Mouse (Mus musculus): ENCODE results near the gene Klf3. TPM values are rescaled to one million over a fixed set of nuclear protein-coding genes. Genes with fewer than 3 reads are reported as not detected.

Gene Klf3
- polyA plus RNA-seq, 2 experiments = 34.2 to 69.8 TPM

GRCm38 (mm10) chr5:64866331-64867050 is 63.3 kb downstream of the Klf3 start:
- no peaks in the 10 kb centered on the region for H3K9me3 ChIP-seq (ENCODE audit: control insufficient read depth, low read length)
- TF ChIP-seq EP300 (IDR thresholded peaks at IDR 0.05; ENCODE audit: low read depth) = no peak
- peak; percentile 68 for TF ChIP-seq CTCF (IDR thresholded peaks at IDR 0.05; ENCODE audit: low read depth)

GRCm38 (mm10) chr5:64867124-64867523 is 63.9 kb downstream of the Klf3 start:
- ATAC-seq (ENCODE audit: insufficient read depth) = no peak
- no peak overlapping the region for H3K4me3 ChIP-seq (ENCODE audit: insufficient read depth in 1 of 2, low read depth in 2 of 2, low read length in 2 of 2)
- no peak overlapping the region for H3K27ac ChIP-seq
- no peaks in the 10 kb centered on the region for H3K27me3 ChIP-seq (ENCODE audit: control insufficient read depth, insufficient read depth, low read length)
- H3K9me3 ChIP-seq (ENCODE audit: control insufficient read depth, low read length) = no peaks in the 10 kb centered on the region
- TF ChIP-seq CTCF (IDR thresholded peaks at IDR 0.05; ENCODE audit: low read depth) (no peak), EP300 (IDR thresholded peaks at IDR 0.05; ENCODE audit: low read depth) (no peak)
- 44% methylated on average over 9 of the region's 9 CpGs for WGBS (ENCODE audit: insufficient replicate concordance)
- no peaks in the 10 kb centered on the region for H3K36me3 ChIP-seq (replicated peaks; ENCODE audit: control insufficient read depth, insufficient read depth, low read depth)
- H3K4me1 ChIP-seq (replicated peaks; ENCODE audit: control insufficient read depth in 2 of 2, insufficient read depth in 2 of 2, low read length in 1 of 2) = peaks cover 10 to 25% of the 10 kb centered on the region in 2 experiments
- H3K9ac ChIP-seq (replicated peaks) = no peak overlapping the region
- no peak overlapping the region for H3K4me2 ChIP-seq (ENCODE audit: low read depth)
- DNase-seq (ENCODE audit: low read depth in 3 of 3, low spot score in 3 of 3) = no peak

More at GRCm38 (mm10) chr5:64866331-64867050, 63.3 kb downstream of the Klf3 start:
- DNase-seq (ENCODE audit: low read depth in 3 of 3, low spot score in 3 of 3) = peak in 1 of 3 experiments; percentile 53
- H3K27ac ChIP-seq = no peak overlapping the region
- H3K4me2 ChIP-seq (ENCODE audit: low read depth) = no peak overlapping the region
- no peak for ATAC-seq (ENCODE audit: insufficient read depth)
- no peak overlapping the region for H3K9ac ChIP-seq (replicated peaks)
- H3K4me1 ChIP-seq (replicated peaks; ENCODE audit: control insufficient read depth in 2 of 2, insufficient read depth in 2 of 2, low read length in 1 of 2) = peaks cover 16 to 32% of the 10 kb centered on the region in 2 experiments
- WGBS (ENCODE audit: insufficient replicate concordance) = 45% methylated on average over 5 of the region's 5 CpGs
- H3K36me3 ChIP-seq (replicated peaks; ENCODE audit: control insufficient read depth, insufficient read depth, low read depth) = no peaks in the 10 kb centered on the region
- no peaks in the 10 kb centered on the region for H3K27me3 ChIP-seq (ENCODE audit: control insufficient read depth, insufficient read depth, low read length)
- no peak overlapping the region for H3K4me3 ChIP-seq (ENCODE audit: insufficient read depth in 1 of 2, low read depth in 2 of 2, low read length in 2 of 2)

GRCm38 (mm10) chr5:64867551-64867950 is 64.4 kb downstream of the Klf3 start:
- Histone ChIP-seq H3K4me3 (ENCODE audit: insufficient read depth in 1 of 2, low read depth in 2 of 2, low read length in 2 of 2) (no peak overlapping the region), H3K9me3 (ENCODE audit: control insufficient read depth, low read length) (no peaks in the 10 kb centered on the region), H3K4me1 (replicated peaks; ENCODE audit: control insufficient read depth in 2 of 2, insufficient read depth in 2 of 2, low read length in 1 of 2) (peaks cover 9 to 21% of the 10 kb centered on the region in 2 experiments), H3K36me3 (replicated peaks; ENCODE audit: control insufficient read depth, insufficient read depth, low read depth) (no peaks in the 10 kb centered on the region), H3K27ac (no peak overlapping the region), H3K27me3 (ENCODE audit: control insufficient read depth, insufficient read depth, low read length) (no peaks in the 10 kb centered on the region), H3K4me2 (ENCODE audit: low read depth) (no peak overlapping the region), H3K9ac (replicated peaks) (no peak overlapping the region)
- TF ChIP-seq CTCF (IDR thresholded peaks at IDR 0.05; ENCODE audit: low read depth) = no peak
- TF ChIP-seq EP300 (IDR thresholded peaks at IDR 0.05; ENCODE audit: low read depth) = no peak
- DNase-seq (ENCODE audit: low read depth in 3 of 3, low spot score in 3 of 3) = no peak
- no peak for ATAC-seq (ENCODE audit: insufficient read depth)
- 82% methylated on average over 5 of the region's 5 CpGs for WGBS (ENCODE audit: insufficient replicate concordance)

GRCm38 (mm10) chr5:64876086-64876830 is 73.1 kb downstream of the Klf3 start:
- 68% methylated on average over 12 of the region's 12 CpGs for WGBS (ENCODE audit: insufficient replicate concordance)
- TF ChIP-seq CTCF (IDR thresholded peaks at IDR 0.05; ENCODE audit: low read depth) (no peak), EP300 (IDR thresholded peaks at IDR 0.05; ENCODE audit: low read depth) (no peak)
- H3K9me3 ChIP-seq (ENCODE audit: control insufficient read depth, low read length) = no peaks in the 10 kb centered on the region
- H3K4me2 ChIP-seq (ENCODE audit: low read depth) = no peak overlapping the region
- no peaks in the 10 kb centered on the region for H3K36me3 ChIP-seq (replicated peaks; ENCODE audit: control insufficient read depth, insufficient read depth, low read depth)
- no peak overlapping the region for H3K4me3 ChIP-seq (ENCODE audit: insufficient read depth in 1 of 2, low read depth in 2 of 2, low read length in 2 of 2)
- no peaks in the 10 kb centered on the region for H3K27me3 ChIP-seq (ENCODE audit: control insufficient read depth, insufficient read depth, low read length)
- DNase-seq (ENCODE audit: low read depth in 3 of 3, low spot score in 3 of 3) (no peak), ATAC-seq (ENCODE audit: insufficient read depth) (no peak)
- H3K9ac ChIP-seq (replicated peaks) = no peak overlapping the region
- peaks cover 0 to 11% of the 10 kb centered on the region in 2 experiments; a peak in 2 of 4 replicates for H3K4me1 ChIP-seq (replicated peaks; ENCODE audit: control insufficient read depth in 2 of 2, insufficient read depth in 2 of 2, low read length in 1 of 2)
- no peak overlapping the region for H3K27ac ChIP-seq

All from liver, embryonic 14.5 days (tissue).